Mouse (Mus musculus): ENCODE data around the gene Hoxb1. TPM values are rescaled to one million over a fixed set of nuclear protein-coding genes. Genes with fewer than 3 reads are reported as not detected.

Hoxb1 gene
- polyA plus RNA-seq (2014; fragmentation: Illumina TruSeq; extraction: RNeasy Lipid Tissue Mini Kit (QIAGEN cat#74804); ENCODE audit: insufficient read depth, low read depth, low replicate concordance), result not detected

GRCm38 (mm10) chr11:96365441-96366091 is at the start of gene Hoxb1:
Hoxb1 (plus strand) TSS chr11:96365752.

DNA sequence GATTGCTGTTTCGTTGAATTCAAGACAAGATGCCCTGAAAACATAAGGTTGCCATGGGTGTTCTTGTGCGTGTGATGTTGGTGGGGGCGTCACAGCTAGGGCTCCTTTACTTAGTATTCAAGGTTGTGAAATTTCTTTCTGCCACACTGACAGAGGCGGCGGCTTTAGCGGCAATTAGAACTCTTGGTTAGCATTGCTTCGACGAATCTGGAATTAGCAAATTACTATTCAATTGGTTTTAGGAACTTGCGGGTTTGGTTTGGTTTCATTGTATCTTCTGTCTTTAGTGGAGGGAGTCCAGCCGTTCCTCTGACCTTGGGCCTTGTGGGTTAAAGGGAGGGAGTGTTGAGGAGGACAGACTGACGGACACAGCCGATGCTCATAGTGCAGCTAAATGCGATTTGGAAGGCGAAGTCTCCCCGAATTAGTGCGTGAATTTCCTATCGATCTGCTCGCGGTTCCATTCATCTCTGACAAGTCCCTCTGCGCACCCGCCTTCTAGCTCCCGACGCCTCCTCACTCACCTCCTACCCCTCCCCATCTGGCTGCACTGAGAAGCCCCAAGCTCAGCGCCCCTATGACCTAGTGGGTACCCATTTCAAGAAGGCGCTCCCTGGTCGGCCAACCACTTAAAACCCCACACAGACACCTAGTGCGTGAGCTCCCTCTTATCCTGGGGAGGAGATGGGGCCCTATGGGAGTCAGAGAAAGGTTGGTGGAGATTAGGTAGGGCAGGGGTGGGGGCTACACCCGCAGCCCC is 47.8 kb upstream of the Hoxb1 start, which contains the start of gene Hoxb4:
TSS of gene Hoxb4 (plus strand) at position 660 of the 760 bp plus-strand sequence.

DNA sequence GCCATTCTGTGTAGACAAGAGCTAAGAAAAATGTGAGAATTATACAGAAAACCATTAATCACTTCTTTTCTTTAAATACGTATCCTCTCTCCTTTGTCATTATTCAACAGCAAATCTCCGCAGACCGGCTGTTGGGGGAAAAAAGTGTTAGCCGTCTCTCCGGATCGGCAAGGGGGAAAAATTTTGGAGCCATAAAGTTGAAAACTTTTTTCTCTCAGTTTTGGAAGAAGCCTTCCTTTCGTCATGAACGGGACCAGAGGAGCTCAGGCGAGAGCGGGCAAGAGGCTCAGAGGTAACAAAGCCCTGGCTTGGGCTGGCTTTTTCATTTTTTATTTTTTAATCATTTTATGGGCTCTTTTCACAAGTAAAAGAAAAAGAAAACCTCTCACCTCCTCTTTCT is 42.4 kb upstream of the Hoxb1 start, which contains the start of gene Hoxb3:
TSS of gene Hoxb3 (plus strand) at position 173 of the 400 bp plus-strand sequence.

GRCm38 (mm10) chr11:96350341-96350624 is 15.3 kb upstream of the Hoxb1 start, which contains the start of gene Hoxb2:
Hoxb2 (plus strand) TSS chr11:96350525.

Other genes with a start within 250 kb of the Hoxb1 start
- 1.8 TPM for gene Ttll6, start 232.0 kb upstream of the Hoxb1 start, polyA plus RNA-seq (2014; fragmentation: Illumina TruSeq; extraction: RNeasy Lipid Tissue Mini Kit (QIAGEN cat#74804); ENCODE audit: insufficient read depth, low read depth, low replicate concordance)
- not detected for gene Hoxb13, start 171.4 kb upstream of the Hoxb1 start, polyA plus RNA-seq (2014; fragmentation: Illumina TruSeq; extraction: RNeasy Lipid Tissue Mini Kit (QIAGEN cat#74804); ENCODE audit: insufficient read depth, low read depth, low replicate concordance)
- gene Hoxb9, start 94.3 kb upstream of the Hoxb1 start, polyA plus RNA-seq (2014; fragmentation: Illumina TruSeq; extraction: RNeasy Lipid Tissue Mini Kit (QIAGEN cat#74804); ENCODE audit: insufficient read depth, low read depth, low replicate concordance), result not detected
- 0.17 TPM for gene Hoxb8, start 83.8 kb upstream of the Hoxb1 start, polyA plus RNA-seq (2014; fragmentation: Illumina TruSeq; extraction: RNeasy Lipid Tissue Mini Kit (QIAGEN cat#74804); ENCODE audit: insufficient read depth, low read depth, low replicate concordance)
- 1.9 TPM for gene Hoxb7, start 79.1 kb upstream of the Hoxb1 start, polyA plus RNA-seq (2014; fragmentation: Illumina TruSeq; extraction: RNeasy Lipid Tissue Mini Kit (QIAGEN cat#74804); ENCODE audit: insufficient read depth, low read depth, low replicate concordance)
- gene Hoxb6, start 73.3 kb upstream of the Hoxb1 start, polyA plus RNA-seq (2014; fragmentation: Illumina TruSeq; extraction: RNeasy Lipid Tissue Mini Kit (QIAGEN cat#74804); ENCODE audit: insufficient read depth, low read depth, low replicate concordance), result 6.4 TPM
- 14.2 TPM for gene Hoxb5, start 62.4 kb upstream of the Hoxb1 start, polyA plus RNA-seq (2014; fragmentation: Illumina TruSeq; extraction: RNeasy Lipid Tissue Mini Kit (QIAGEN cat#74804); ENCODE audit: insufficient read depth, low read depth, low replicate concordance)
- 4.7 TPM for gene Hoxb4, start 47.5 kb upstream of the Hoxb1 start, polyA plus RNA-seq (2014; fragmentation: Illumina TruSeq; extraction: RNeasy Lipid Tissue Mini Kit (QIAGEN cat#74804); ENCODE audit: insufficient read depth, low read depth, low replicate concordance)
- gene Hoxb3, start 42.4 kb upstream of the Hoxb1 start, polyA plus RNA-seq (2014; fragmentation: Illumina TruSeq; extraction: RNeasy Lipid Tissue Mini Kit (QIAGEN cat#74804); ENCODE audit: insufficient read depth, low read depth, low replicate concordance), result 2.9 TPM
- 9.5 TPM for gene Hoxb2, start 15.2 kb upstream of the Hoxb1 start, polyA plus RNA-seq (2014; fragmentation: Illumina TruSeq; extraction: RNeasy Lipid Tissue Mini Kit (QIAGEN cat#74804); ENCODE audit: insufficient read depth, low read depth, low replicate concordance)
- gene Skap1, start 98.8 kb downstream of the Hoxb1 start, polyA plus RNA-seq (2014; fragmentation: Illumina TruSeq; extraction: RNeasy Lipid Tissue Mini Kit (QIAGEN cat#74804); ENCODE audit: insufficient read depth, low read depth, low replicate concordance), result 8.4 TPM

All from lung, adult 10 weeks (tissue).